In the genomic region with DNA sequence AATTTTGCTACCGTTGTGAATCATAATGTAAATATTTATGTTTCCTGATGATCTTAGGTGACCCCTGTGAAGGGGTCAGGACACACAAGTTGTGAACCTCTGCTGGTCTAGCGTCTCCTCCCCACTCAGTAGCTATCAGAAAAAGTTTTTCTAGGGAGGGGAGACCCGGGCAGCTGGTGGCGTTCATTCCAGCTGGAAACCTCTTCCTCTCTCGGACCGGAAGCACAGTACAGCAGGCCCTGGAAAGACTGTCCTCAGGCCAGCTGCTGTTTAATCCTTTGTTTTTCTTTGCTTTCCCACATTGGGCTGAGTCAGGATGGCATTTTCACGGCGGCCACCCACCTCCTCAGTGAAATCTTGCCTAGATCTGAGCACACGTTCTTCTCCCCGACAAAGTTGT, we compare ENCODE assay signal across 25 mouse cellular contexts.
DNase-seq lines count a peak whose midpoint lies in the region; ATAC-seq and TF ChIP-seq lines count a peak whose summit lies in the region.
"Had no signal": no experiment of that assay in that cellular context is flagged by ENCODE, and none has a peak within 500 bp of the region (broad histone marks: within the 10 kb centered on the region; RNA-seq: fewer than 3 reads in every experiment).

No protein-coding gene starts in this region.

- TF ChIP-seq EP300 in lung, postnatal 0 days (IDR thresholded peaks at IDR 0.05): 0 out of 2 replicates have a peak, but pooled peaks have one; percentile 14

- H3K4me1 ChIP-seq in kidney, adult 2 months (ENCODE audit: control insufficient read depth, insufficient read depth, low read length): no peaks in the 10 kb centered on the region
- H3K4me1 ChIP-seq in lung, embryonic 14.5 days (ENCODE audit: insufficient read depth): no peaks in the 10 kb centered on the region
- no peaks in the 10 kb centered on the region for H3K4me1 ChIP-seq in lung, postnatal 0 days (ENCODE audit: insufficient read depth, low read depth, low read length)
- H3K4me1 ChIP-seq: embryonic facial prominence, embryonic 12.5 days; embryonic facial prominence, embryonic 15.5 days; heart, embryonic 10.5 days; heart, embryonic 13.5 days had no signal

- ATAC-seq in lung, embryonic 14.5 days (ENCODE audit: insufficient read depth): no peak
- ATAC-seq in lung, postnatal 0 days: peak; percentile 44
- ATAC-seq: CD4-positive, CD25-positive, alpha-beta regulatory T cell, adult 4 months; forebrain, embryonic 14.5 days; forebrain, postnatal 0 days had no signal

- TF ChIP-seq POLR2A in kidney, adult 2 months (IDR thresholded peaks at IDR 0.05; ENCODE audit: low read depth, low read length): no peak
- no peak for TF ChIP-seq POLR2A in myocyte (IDR thresholded peaks at IDR 0.05; ENCODE audit: insufficient read length, low read depth)

- no peak for TF ChIP-seq CTCF in kidney, adult 2 months (conservative IDR thresholded peaks at IDR 0.05; ENCODE audit: insufficient read depth, insufficient read length, low read depth, low read length)
- no peak for TF ChIP-seq CTCF in lung, embryonic 14.5 days (IDR thresholded peaks at IDR 0.05; ENCODE audit: low read depth)
- no peak for TF ChIP-seq CTCF in lung, postnatal 0 days (IDR thresholded peaks at IDR 0.05)

- no peak overlapping the region for H3K27ac ChIP-seq in kidney, adult 2 months (ENCODE audit: insufficient read depth, low read depth, low read length)
- no peak overlapping the region for H3K27ac ChIP-seq in lung, embryonic 14.5 days (ENCODE audit: low read depth)
- no peak overlapping the region for H3K27ac ChIP-seq in lung, postnatal 0 days (ENCODE audit: low read length)
- H3K27ac ChIP-seq: embryonic facial prominence, embryonic 12.5 days; embryonic facial prominence, embryonic 15.5 days; gastrocnemius, adult 2 months; heart, embryonic 10.5 days; heart, embryonic 13.5 days; hindbrain, embryonic 14.5 days had no signal

- H3K36me3 ChIP-seq in kidney, adult 2 months (ENCODE audit: control insufficient read depth, insufficient read depth, low read length): no peaks in the 10 kb centered on the region
- H3K36me3 ChIP-seq in lung, embryonic 14.5 days (ENCODE audit: insufficient read depth): no peaks in the 10 kb centered on the region
- no peaks in the 10 kb centered on the region for H3K36me3 ChIP-seq in lung, postnatal 0 days (ENCODE audit: insufficient read depth, low read length)
- H3K36me3 ChIP-seq in myocyte (ENCODE audit: control insufficient read depth, insufficient read depth): no peaks in the 10 kb centered on the region
- H3K36me3 ChIP-seq: embryonic facial prominence, embryonic 12.5 days; embryonic facial prominence, embryonic 15.5 days; heart, embryonic 10.5 days; heart, embryonic 13.5 days had no signal

- H3K4me2 ChIP-seq in lung, embryonic 14.5 days: no peak overlapping the region
- H3K4me2 ChIP-seq in lung, postnatal 0 days (replicated peaks; ENCODE audit: low read depth, low read length): no peak overlapping the region
- H3K4me2 ChIP-seq in myocyte (ENCODE audit: low read depth): peak overlapping the region; percentile 42
- H3K4me2 ChIP-seq: embryonic facial prominence, embryonic 12.5 days; embryonic facial prominence, embryonic 15.5 days; heart, embryonic 13.5 days; hindbrain, embryonic 14.5 days had no signal

- 46% methylated on average over 10 of the region's 10 CpGs for WGBS in kidney, adult 2 months
- 41% methylated on average over 10 of the region's 10 CpGs for WGBS in lung, embryonic 14.5 days
- WGBS in lung, postnatal 0 days: 41% methylated on average over 10 of the region's 10 CpGs

- 0 out of 2 replicates have a peak, but pooled peaks cover 3% of the 10 kb centered on the region for H3K9me3 ChIP-seq in lung, embryonic 14.5 days (ENCODE audit: low read depth, low read length)
- H3K9me3 ChIP-seq in lung, postnatal 0 days (ENCODE audit: low read length): no peaks in the 10 kb centered on the region
- H3K9me3 ChIP-seq: embryonic facial prominence, embryonic 12.5 days; embryonic facial prominence, embryonic 15.5 days; heart, embryonic 10.5 days; heart, embryonic 13.5 days had no signal

- H3ac ChIP-seq in myocyte (ENCODE audit: control insufficient read depth, insufficient read length): no peak overlapping the region

- H3K4me3 ChIP-seq in kidney, adult 2 months (ENCODE audit: insufficient read depth, low read depth, low read length): no peak overlapping the region
- H3K4me3 ChIP-seq in lung, embryonic 14.5 days (ENCODE audit: low read depth, low read length): no peak overlapping the region
- H3K4me3 ChIP-seq in lung, postnatal 0 days (ENCODE audit: low read depth, low read length): no peak overlapping the region
- H3K4me3 ChIP-seq in myocyte: no peak overlapping the region
- H3K4me3 ChIP-seq: embryonic facial prominence, embryonic 12.5 days; embryonic facial prominence, embryonic 15.5 days; gastrocnemius, adult 2 months; heart, embryonic 10.5 days; heart, embryonic 13.5 days had no signal

- no peak overlapping the region for H3K9ac ChIP-seq in lung, embryonic 14.5 days
- H3K9ac ChIP-seq in lung, postnatal 0 days (replicated peaks; ENCODE audit: low read depth): no peak overlapping the region
- H3K9ac ChIP-seq: embryonic facial prominence, embryonic 12.5 days; embryonic facial prominence, embryonic 15.5 days; forebrain, postnatal 0 days; heart, embryonic 13.5 days; hindbrain, embryonic 14.5 days had no signal

- peak; percentile 16 for DNase-seq in kidney, adult 2 months
- no peak for DNase-seq in kidney, adult 8-10 months
- DNase-seq in lung, embryonic 14.5 days: peak; percentile 61
- DNase-seq in lung, adult 18-20 months: no peak
- DNase-seq in lung, postnatal 0 days (ENCODE audit: low spot score): peak; percentile 22
- DNase-seq in lung, postnatal 25 days (ENCODE audit: low spot score): no peak
- DNase-seq: adrenal gland, adult 2 months; adrenal gland, postnatal 14 days; cerebellum, adult 11 months; cerebellum, adult 2 months; cerebellum, postnatal 25 days; forebrain, postnatal 0 days; gastrocnemius, adult 2 months; gastrocnemius, postnatal 14 days; heart, adult 18-20 months; heart, postnatal 14 days; heart, postnatal 4 days had no signal

- no peaks in the 10 kb centered on the region for H3K27me3 ChIP-seq in kidney, adult 2 months (replicated peaks; ENCODE audit: control insufficient read depth, insufficient read depth, low read length)
- H3K27me3 ChIP-seq in lung, embryonic 14.5 days (ENCODE audit: insufficient read depth, low read length): no peaks in the 10 kb centered on the region
- no peaks in the 10 kb centered on the region for H3K27me3 ChIP-seq in lung, postnatal 0 days (replicated peaks; ENCODE audit: insufficient read depth, low read length)
- no peaks in the 10 kb centered on the region for H3K27me3 ChIP-seq in myocyte (ENCODE audit: control insufficient read depth, insufficient read depth, insufficient read length)
- H3K27me3 ChIP-seq: embryonic facial prominence, embryonic 12.5 days had no signal

- no peaks in the 10 kb centered on the region for H3K79me2 ChIP-seq in myocyte (ENCODE audit: control insufficient read depth, insufficient read depth)

TF ChIP-seq in myocyte, 11 proteins besides CTCF, POLR2A, EP300 and RAD21:
- TF ChIP-seq USF1 (IDR thresholded peaks at IDR 0.05; ENCODE audit: low read depth): no peak
- TF ChIP-seq MYOG (IDR thresholded peaks at IDR 0.05; ENCODE audit: control insufficient read depth in 1 of 3, insufficient read depth in 1 of 3, insufficient read length in 2 of 3, low read depth in 2 of 3): peak in 2 of 3 experiments; percentile 6 to 35
- peak in 1 of 3 experiments; percentile 48 for TF ChIP-seq MYOD1 (IDR thresholded peaks at IDR 0.05; ENCODE audit: control insufficient read depth in 1 of 3, insufficient read length in 2 of 3, low read depth in 2 of 3)

Comparison
In these comparisons a context has a peak if more than half of its experiments do, and no peak if none do; other contexts are left out.
1. DNase-seq: peak in kidney, adult 2 months (single experiment), lung, embryonic 14.5 days (single experiment) and lung, postnatal 0 days (single experiment); none in kidney, adult 8-10 months (0 of 2), lung, adult 18-20 months (0 of 2) and lung, postnatal 25 days (single experiment).